Mouse (Mus musculus): Measurements from ENCODE around the gene Dhrs4.

DNA sequence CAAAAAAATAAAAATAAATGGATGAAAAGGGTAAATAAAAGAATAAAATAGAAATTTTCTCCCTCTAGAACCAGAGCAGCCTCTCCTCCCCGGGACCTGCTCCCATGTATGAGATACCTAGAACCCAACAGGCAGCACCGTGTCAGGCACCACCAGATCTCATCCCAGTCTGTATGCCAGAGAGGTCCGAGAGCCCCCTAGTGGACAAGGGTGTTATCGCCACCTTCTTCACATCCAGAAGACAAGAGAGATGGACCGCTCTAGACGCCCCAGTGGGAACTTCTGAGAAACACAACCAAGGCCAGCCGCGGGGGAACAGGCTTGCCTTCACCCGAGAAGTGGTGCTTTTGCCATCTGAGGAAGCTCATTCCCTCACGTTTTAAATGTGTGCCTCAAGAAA, 20.3 kb upstream of the Dhrs4 start:
- TF ChIP-seq CTCF (IDR thresholded peaks at IDR 0.05; ENCODE audit: low read depth) (peak; percentile 86), EP300 (IDR thresholded peaks at IDR 0.05; ENCODE audit: low read depth) (no peak)

All from liver, postnatal 0 days (tissue).